Mouse (Mus musculus): Measurements from ENCODE around the gene Gm14862.

GRCm38 (mm10) chrX:9222412-9223221 lies 34.1 kb downstream of the Gm14862 start:
- no peak for TF ChIP-seq CTCF (IDR thresholded peaks at IDR 0.05; ENCODE audit: low read depth)
- TF ChIP-seq EP300 (IDR thresholded peaks at IDR 0.05; ENCODE audit: low read depth), result no peak

All from liver, embryonic 14.5 days (tissue).